Mouse (Mus musculus) c-Kit-positive CD71-positive TER-119-negative erythroid progenitor cells, embryonic 14.5 days (primary cell): ENCODE results near the gene Il34.
"Not testable (repeated sequence)": the region's sequence is repeated elsewhere in the genome, so short reads cannot be mapped to it uniquely, and the experiment has no call there.

ENCODE experiments used
- DNase-seq: peaks from one replicate; pipeline ENCODE4 v3.0.0-alpha.2; 2013; ENCODE audit warnings: low read depth

The Il34 gene

GRCm38 (mm10) chr8:110810481-110811065, 4.8 kb upstream of the Il34 start:
- DNase-seq, result no peak

- no peak for DNase-seq
Measured at GRCm38 (mm10) chr8:110809831-110810230, 4.1 kb upstream of the Il34 start.

GRCm38 (mm10) chr8:110808495-110809472, 3.1 kb upstream of the Il34 start:
- DNase-seq, result no peak

- no peak for DNase-seq
Measured at GRCm38 (mm10) chr8:110806146-110806545, 422 bp upstream of the Il34 start.

- no peak for DNase-seq
Measured at GRCm38 (mm10) chr8:110804825-110805514, 754 bp downstream of the Il34 start.

GRCm38 (mm10) chr8:110803856-110804255, 1.9 kb downstream of the Il34 start:
- DNase-seq, result no peak

- no peak for DNase-seq
Measured at GRCm38 (mm10) chr8:110802988-110803387, 2.7 kb downstream of the Il34 start.

- no peak for DNase-seq
Measured at GRCm38 (mm10) chr8:110797086-110797485, 8.6 kb downstream of the Il34 start.

- no peak for DNase-seq
Measured at GRCm38 (mm10) chr8:110794363-110794965, 11.3 kb downstream of the Il34 start.

GRCm38 (mm10) chr8:110793936-110794335, 11.8 kb downstream of the Il34 start:
- DNase-seq, result no peak

- DNase-seq, result no peak
Measured at GRCm38 (mm10) chr8:110793511-110793910, 12.2 kb downstream of the Il34 start.

GRCm38 (mm10) chr8:110792574-110793200, 13.0 kb downstream of the Il34 start:
- DNase-seq, result peak; percentile 25

- no peak for DNase-seq
Measured at GRCm38 (mm10) chr8:110791164-110791563, 14.6 kb downstream of the Il34 start.

- DNase-seq, result no peak
Measured at GRCm38 (mm10) chr8:110790270-110790669, 15.5 kb downstream of the Il34 start.

GRCm38 (mm10) chr8:110789571-110789970, 16.2 kb downstream of the Il34 start:
- DNase-seq, result no peak

- no peak for DNase-seq
Measured at GRCm38 (mm10) chr8:110788981-110789380, 16.7 kb downstream of the Il34 start.

GRCm38 (mm10) chr8:110787411-110787954, 18.2 kb downstream of the Il34 start:
- no peak for DNase-seq

- no peak for DNase-seq
Measured at GRCm38 (mm10) chr8:110786934-110787333, 18.8 kb downstream of the Il34 start.

GRCm38 (mm10) chr8:110786501-110786900, 19.2 kb downstream of the Il34 start:
- DNase-seq, result not testable (repeated sequence)

GRCm38 (mm10) chr8:110785366-110785765, 20.4 kb downstream of the Il34 start:
- no peak for DNase-seq

- no peak for DNase-seq
Measured at GRCm38 (mm10) chr8:110779924-110780718, 25.6 kb downstream of the Il34 start.
